Mouse (Mus musculus): ENCODE measurements around the gene Slc4a1ap.

- no peak for TF ChIP-seq GATA1 (IDR thresholded peaks at IDR 0.05; ENCODE audit: low read length)
- no peak for TF ChIP-seq TAL1 (IDR thresholded peaks at IDR 0.05; ENCODE audit: low read length)
Measured at GRCm38 (mm10) chr5:31588016-31588415, 61.2 kb downstream of the Slc4a1ap start.
